Mouse (Mus musculus): ENCODE measurements at regions not wholly inside any gene's neighbourhood (a gene's known extent, or its start where the extent isn't known, plus 50 kb on each side); places are given as distances from the start of the nearest gene placed in this dataset.

DNA sequence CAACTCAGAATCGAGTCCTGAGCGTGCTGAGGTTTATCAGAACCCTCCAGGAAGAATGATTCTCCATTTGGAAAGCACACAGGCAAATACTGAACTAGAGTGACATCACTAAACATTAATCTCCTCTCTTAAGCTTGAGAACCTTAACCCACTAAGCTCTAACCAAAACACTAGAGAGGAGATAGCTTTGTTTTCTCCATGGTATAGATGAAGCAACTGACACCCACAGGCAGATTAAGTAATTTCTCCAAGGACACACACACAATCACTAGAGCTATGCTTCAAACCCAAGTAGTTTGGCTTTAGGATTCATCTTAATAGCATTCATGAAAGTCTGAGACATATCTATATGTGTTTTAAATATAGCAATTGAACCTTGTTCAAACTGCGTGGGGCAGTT is 75.2 kb downstream of the Calml3 start:
- H3K27me3 ChIP-seq (replicated peaks): no peaks in the 10 kb centered on the region
- no peak overlapping the region for H3K4me2 ChIP-seq (replicated peaks)
- no peak overlapping the region for H3K9ac ChIP-seq
- H3K4me1 ChIP-seq (replicated peaks): peaks cover 12% of the 10 kb centered on the region; the same call in 1 of the 2 replicates
- H3K27ac ChIP-seq: no peak overlapping the region
- WGBS: 73% methylated on average over 3 of the region's 3 CpGs
- H3K36me3 ChIP-seq: no peaks in the 10 kb centered on the region
- H3K4me3 ChIP-seq (replicated peaks): no peak overlapping the region
- no peak for ATAC-seq
- H3K9me3 ChIP-seq: no peaks in the 10 kb centered on the region

DNA sequence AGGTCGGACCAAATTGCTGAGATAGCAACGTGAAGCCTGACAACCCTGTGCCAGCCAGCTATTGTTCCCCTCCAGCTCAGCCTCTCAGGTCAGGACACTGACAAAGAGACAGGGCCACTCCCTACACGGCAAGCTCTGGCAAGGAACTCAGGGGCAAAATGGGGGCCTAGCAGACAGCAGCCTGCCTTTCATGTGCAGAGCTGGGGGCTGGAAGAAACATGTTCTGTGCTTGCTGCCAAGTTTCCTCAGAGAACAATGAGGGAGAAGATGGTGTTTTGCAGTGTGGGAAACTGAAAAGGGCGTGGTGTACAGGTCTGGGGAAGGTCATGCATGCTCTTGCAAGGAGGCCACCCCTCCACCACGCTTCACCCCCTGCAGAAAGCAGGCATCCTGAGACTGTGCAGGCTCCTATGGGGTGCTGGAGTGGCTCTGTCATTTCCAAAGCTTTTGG is 77.8 kb downstream of the Calml3 start:
- ATAC-seq: peak; percentile 74
- H3K9me3 ChIP-seq: no peaks in the 10 kb centered on the region
- no peak overlapping the region for H3K4me3 ChIP-seq (replicated peaks)
- H3K4me1 ChIP-seq (replicated peaks): peaks cover 12% of the 10 kb centered on the region; the same call in 1 of the 2 replicates
- H3K36me3 ChIP-seq: no peaks in the 10 kb centered on the region
- H3K27ac ChIP-seq: no peak overlapping the region
- WGBS: 33% methylated on average over 5 of the region's 5 CpGs
- no peaks in the 10 kb centered on the region for H3K27me3 ChIP-seq (replicated peaks)
- no peak overlapping the region for H3K4me2 ChIP-seq (replicated peaks)
- no peak overlapping the region for H3K9ac ChIP-seq

DNA sequence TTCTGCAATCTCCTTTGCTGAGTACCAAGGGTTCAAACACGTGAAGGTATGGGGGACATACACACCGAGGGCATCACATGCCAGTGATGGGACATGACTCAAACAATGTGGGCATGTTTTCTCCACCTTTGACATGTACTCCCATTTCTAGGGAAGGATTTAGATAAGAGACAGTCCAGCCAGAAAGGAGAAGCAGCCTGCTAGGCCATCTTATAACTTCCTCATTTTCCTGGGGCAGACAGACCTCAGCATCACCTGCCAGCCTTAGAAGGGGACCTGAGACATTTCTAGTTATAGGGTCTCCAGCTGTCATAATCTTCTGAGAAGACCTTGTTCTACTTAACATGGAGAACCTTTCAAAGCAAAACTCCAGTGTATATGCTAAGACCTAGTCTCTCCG is 78.3 kb downstream of the Calml3 start:
- no peak for ATAC-seq
- Histone ChIP-seq H3K9ac (no peak overlapping the region), H3K4me2 (replicated peaks) (no peak overlapping the region), H3K27me3 (replicated peaks) (no peaks in the 10 kb centered on the region), H3K9me3 (no peaks in the 10 kb centered on the region), H3K27ac (no peak overlapping the region), H3K36me3 (no peaks in the 10 kb centered on the region), H3K4me1 (replicated peaks) (peaks cover 12% of the 10 kb centered on the region; the same call in 1 of the 2 replicates), H3K4me3 (replicated peaks) (no peak overlapping the region)
- WGBS: 77% methylated on average over 3 of the region's 3 CpGs

DNA sequence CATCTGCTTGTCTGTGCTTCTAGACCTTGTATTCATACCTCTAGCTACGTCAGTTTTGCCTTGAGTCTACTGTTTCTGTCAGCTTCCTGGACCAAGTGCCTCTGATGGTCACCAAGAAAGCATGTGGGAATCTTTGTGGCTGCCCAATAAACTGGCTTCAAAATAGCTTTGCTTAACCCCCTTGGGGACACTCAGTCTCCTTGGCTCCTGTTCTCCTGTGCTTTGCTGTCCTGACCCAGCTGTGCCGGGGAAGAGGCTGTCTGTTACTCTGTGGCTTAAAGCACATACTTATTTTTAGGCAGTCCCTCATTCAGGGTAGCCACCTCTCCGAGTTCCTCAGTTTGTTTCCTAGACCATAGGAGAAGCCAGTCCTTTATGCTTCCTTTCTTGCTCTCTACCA is 79.8 kb downstream of the Calml3 start:
- Histone ChIP-seq H3K9me3 (no peaks in the 10 kb centered on the region), H3K4me1 (replicated peaks) (peaks cover 7% of the 10 kb centered on the region; the same call in 1 of the 2 replicates), H3K36me3 (no peaks in the 10 kb centered on the region), H3K27ac (no peak overlapping the region), H3K27me3 (replicated peaks) (no peaks in the 10 kb centered on the region), H3K4me3 (replicated peaks) (no peak overlapping the region), H3K4me2 (replicated peaks) (no peak overlapping the region), H3K9ac (no peak overlapping the region)
- ATAC-seq: no peak
- WGBS: 88% methylated on average over 3 of the region's 3 CpGs

DNA sequence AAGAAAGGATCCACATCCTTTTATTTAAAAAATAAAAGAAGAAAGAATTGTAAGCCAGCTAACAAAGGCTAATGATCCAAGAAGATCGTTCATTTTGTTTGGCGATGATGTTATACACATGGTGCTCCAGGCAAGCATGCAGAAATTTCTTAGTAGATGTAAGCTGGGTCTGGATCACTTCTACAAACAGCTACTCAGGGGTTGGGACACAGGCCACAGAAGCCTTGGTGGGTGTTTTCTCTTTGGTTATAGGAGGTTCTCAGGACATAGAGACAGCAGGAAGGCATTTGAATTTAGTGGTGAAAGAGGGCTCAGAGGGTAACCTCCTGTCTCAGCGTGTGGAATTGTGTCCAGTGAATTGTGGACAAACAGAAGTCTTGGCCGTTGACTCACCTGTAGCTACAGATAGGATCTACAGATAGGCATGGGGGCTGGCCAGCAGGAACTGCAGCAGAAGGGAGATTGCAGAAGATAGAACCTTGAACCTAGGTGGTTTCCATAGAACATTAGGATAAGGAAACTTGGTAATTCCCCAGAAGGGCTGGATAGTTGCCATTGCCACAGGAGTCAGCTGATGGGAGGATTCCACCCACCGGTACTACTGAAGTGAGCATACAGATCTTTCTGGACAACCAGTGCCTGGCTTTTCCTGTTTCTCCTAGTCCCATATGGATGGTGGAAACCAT is 80.5 kb downstream of the Calml3 start:
- H3K27me3 ChIP-seq (replicated peaks): no peaks in the 10 kb centered on the region
- H3K9ac ChIP-seq: no peak overlapping the region
- peak; percentile 28; the same call in 1 of the 2 replicates for ATAC-seq
- H3K4me3 ChIP-seq (replicated peaks): no peak overlapping the region
- H3K9me3 ChIP-seq: no peaks in the 10 kb centered on the region
- WGBS: 80% methylated on average over 5 of the region's 5 CpGs
- H3K27ac ChIP-seq: no peak overlapping the region
- H3K4me2 ChIP-seq (replicated peaks): no peak overlapping the region
- H3K36me3 ChIP-seq: no peaks in the 10 kb centered on the region
- H3K4me1 ChIP-seq (replicated peaks): peaks cover 7% of the 10 kb centered on the region; the same call in 1 of the 2 replicates

DNA sequence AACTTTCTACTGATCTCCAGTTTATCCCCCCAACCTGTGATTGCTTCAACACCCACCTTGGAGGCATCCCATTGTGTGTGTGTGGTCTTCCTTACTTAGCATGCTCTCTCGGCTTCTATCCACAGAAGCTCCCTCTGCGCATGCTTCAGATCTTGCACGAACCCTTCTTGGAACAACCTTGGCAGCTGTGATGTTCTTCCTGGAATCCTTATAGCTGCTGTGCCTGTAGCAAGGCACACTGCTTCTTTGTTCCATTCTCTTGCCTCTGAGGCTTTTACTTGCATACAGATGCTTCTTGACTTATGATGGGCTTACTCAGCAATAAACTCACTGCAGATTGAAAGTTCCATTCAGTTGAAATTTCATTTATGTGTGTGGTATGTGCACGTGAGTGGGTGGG is 81.2 kb downstream of the Asb13 start:
- Histone ChIP-seq H3K4me1 (replicated peaks) (0 out of 2 replicates have a peak, but pooled peaks cover 2% of the 10 kb centered on the region), H3K9me3 (no peaks in the 10 kb centered on the region), H3K27ac (no peak overlapping the region), H3K4me3 (replicated peaks) (no peak overlapping the region), H3K9ac (no peak overlapping the region), H3K36me3 (no peaks in the 10 kb centered on the region), H3K4me2 (replicated peaks) (no peak overlapping the region), H3K27me3 (replicated peaks) (no peaks in the 10 kb centered on the region)
- ATAC-seq: no peak
- WGBS: 85% methylated on average over 4 of the region's 4 CpGs

DNA sequence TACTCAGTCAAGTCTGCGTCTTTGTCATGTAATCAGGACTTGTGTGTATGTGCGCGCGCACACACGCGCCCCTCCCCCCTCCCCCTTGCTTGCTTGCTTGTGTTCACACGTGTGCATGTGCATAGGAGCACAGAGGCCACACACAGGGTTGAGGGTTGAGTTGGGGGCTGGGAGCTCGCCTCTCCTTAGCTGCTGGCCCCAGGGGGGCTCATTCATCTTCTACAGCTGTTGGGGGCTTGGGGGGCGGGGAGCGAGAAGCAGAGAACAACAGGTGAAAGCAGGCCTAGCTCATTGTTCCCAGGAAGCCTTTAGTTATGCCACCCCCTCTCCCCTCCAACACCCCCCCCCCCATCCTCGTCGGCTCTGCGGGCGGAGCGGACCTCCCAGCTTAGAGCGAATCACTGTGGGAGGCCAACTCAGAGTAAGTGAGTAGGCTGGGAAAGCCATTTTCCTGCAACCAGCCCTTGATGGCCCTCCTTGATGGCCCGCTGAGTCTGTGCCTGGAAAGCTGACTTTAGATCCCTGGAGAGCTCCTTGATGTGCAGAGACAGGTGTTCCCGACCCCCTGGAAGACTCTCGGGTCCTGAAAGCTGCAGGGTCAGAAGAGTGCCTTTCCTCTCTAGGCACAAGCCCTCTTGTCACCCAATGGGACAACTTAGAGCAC is 78.8 kb downstream of the Asb13 start:
- no peaks in the 10 kb centered on the region for H3K36me3 ChIP-seq
- H3K27ac ChIP-seq: no peak overlapping the region
- no peaks in the 10 kb centered on the region for H3K9me3 ChIP-seq
- H3K4me3 ChIP-seq (replicated peaks): no peak overlapping the region
- peaks cover 12% of the 10 kb centered on the region for H3K4me1 ChIP-seq (replicated peaks)
- 44% methylated on average over 19 of the region's 19 CpGs for WGBS
- H3K4me2 ChIP-seq (replicated peaks): no peak overlapping the region
- no peak for ATAC-seq
- no peak overlapping the region for H3K9ac ChIP-seq
- no peaks in the 10 kb centered on the region for H3K27me3 ChIP-seq (replicated peaks)

DNA sequence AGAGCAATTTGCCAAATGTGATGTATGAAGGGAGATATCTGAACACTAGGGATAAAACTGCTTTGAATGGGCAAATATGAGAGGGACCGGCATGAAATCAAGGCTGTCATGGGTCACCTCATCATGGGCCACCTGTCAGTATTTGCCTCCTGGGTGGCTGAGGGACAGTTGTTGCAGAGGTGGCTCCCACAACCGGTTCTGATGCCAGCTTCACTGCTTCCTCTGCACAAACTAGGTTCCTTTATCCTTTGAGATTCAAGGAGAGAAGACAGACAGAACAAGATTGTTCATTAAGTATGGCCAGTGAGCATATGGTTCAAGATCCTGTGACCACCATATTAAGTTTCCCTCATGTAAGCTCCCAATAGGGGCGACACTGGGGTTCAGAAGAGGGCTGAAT is 78.3 kb downstream of the Asb13 start:
- WGBS: 47% methylated on average over 3 of the region's 3 CpGs
- no peak for ATAC-seq
- no peaks in the 10 kb centered on the region for H3K27me3 ChIP-seq (replicated peaks)
- no peak overlapping the region for H3K4me3 ChIP-seq (replicated peaks)
- no peaks in the 10 kb centered on the region for H3K9me3 ChIP-seq
- H3K9ac ChIP-seq: no peak overlapping the region
- peaks cover 12% of the 10 kb centered on the region for H3K4me1 ChIP-seq (replicated peaks)
- H3K4me2 ChIP-seq (replicated peaks): no peak overlapping the region
- H3K27ac ChIP-seq: no peak overlapping the region
- H3K36me3 ChIP-seq: no peaks in the 10 kb centered on the region

DNA sequence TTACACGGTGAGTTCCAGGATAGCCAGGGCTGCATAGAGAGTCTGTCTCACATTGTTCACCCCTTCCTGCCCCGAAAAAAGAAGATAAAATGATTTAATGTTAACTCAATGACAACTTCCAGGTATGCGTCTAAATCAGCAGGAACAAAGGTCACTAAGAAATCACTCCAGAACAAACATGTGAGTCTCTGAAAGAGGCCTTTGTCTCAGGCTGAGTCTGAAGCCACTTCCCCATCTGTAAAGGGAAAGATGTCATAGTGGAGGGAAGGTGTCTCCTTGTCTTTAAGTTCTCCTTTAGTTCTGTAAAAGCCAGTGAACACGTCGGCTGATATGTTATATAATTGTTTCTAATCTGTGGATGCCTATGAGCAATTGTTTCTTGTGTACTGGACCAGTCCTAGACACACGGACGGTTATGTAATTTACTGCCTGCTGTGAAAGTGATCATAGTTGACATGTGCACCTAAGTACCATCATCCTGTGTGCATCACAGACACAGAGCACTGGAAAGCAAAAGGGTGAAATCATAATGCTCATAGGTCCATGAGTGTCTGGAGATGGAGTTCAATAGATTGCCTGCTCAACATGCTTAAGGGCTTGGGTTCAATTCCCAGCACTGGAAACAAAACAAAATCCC is 76.3 kb downstream of the Asb13 start:
- ATAC-seq: peak; percentile 90
- Histone ChIP-seq H3K4me2 (replicated peaks) (peak overlapping the region; percentile 45; the same call in 1 of the 2 replicates), H3K36me3 (no peaks in the 10 kb centered on the region), H3K9me3 (no peaks in the 10 kb centered on the region), H3K4me3 (replicated peaks) (no peak overlapping the region), H3K27ac (peak overlapping the region; percentile 29; the same call in 1 of the 2 replicates), H3K4me1 (replicated peaks) (peaks cover 12% of the 10 kb centered on the region), H3K27me3 (replicated peaks) (no peaks in the 10 kb centered on the region), H3K9ac (no peak overlapping the region)
- 40% methylated on average over 7 of the region's 7 CpGs for WGBS

DNA sequence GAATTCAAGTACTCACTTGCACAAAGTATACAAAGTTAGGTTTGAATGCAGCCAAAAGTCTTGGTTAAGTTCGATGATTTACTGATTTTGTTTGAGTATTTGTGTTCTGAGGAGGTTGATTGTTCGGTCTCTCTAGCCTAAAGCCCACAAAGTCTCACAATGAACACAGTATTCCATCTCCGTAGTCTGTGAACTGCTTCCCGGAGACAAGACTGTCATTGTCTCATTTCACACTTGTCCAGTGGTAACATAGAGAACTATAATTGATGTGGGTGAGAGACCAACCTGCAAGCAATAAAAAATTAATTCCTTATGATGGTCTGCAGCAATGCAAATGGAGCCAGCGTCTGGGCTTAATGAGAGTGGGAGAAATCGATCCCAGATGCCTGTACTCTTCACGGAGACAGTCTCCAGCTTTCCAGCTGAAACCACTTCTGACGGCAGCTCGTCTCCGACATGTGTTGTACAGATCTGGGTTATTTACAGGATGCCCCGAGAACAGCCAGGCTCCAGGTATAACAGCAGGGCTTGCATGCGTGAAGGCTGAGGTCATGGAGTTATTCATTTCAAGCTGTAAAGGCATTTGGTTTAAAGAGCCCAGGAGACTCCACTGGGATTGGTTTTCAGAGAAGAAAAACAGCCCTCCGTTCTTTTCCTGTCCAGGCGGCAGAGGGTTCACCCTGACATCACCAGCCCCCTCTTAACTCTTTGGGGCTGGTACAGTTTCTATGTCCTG is 75.2 kb downstream of the Asb13 start:
- H3K27ac ChIP-seq: peak overlapping the region; percentile 29
- H3K36me3 ChIP-seq: no peaks in the 10 kb centered on the region
- H3K4me2 ChIP-seq (replicated peaks): peak overlapping the region; percentile 45
- 23% methylated on average over 14 of the region's 14 CpGs for WGBS
- H3K4me1 ChIP-seq (replicated peaks): peaks cover 12% of the 10 kb centered on the region
- no peak overlapping the region for H3K9ac ChIP-seq
- no peak overlapping the region for H3K4me3 ChIP-seq (replicated peaks)
- H3K9me3 ChIP-seq: no peaks in the 10 kb centered on the region
- peak; percentile 46 for ATAC-seq
- H3K27me3 ChIP-seq (replicated peaks): no peaks in the 10 kb centered on the region

All from intestine, embryonic 15.5 days (tissue).